7 mouse cellular contexts compared by ENCODE assay signal in the genomic region with DNA sequence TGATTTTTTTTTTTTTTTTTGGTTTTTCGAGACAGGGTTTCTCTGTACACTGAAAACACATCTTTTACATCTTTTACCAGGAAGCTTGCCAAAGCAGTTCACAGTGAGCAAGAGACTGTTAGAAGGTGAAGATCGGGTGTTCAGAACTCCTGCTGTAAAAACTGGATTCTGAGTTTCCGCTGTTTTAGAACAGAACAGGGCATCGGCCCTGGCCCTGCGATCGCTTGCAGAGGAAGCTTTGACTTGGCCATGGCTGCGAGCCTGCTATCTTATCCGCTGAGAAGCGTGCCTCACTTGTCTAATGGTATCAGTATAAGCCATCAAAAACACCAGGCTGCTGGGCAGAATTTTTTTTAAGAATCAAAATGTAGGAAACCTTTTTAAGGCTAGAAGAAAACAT. TPM values are rescaled to one million over a fixed set of nuclear protein-coding genes. Genes with fewer than 3 reads are reported as not detected.
DNase-seq lines count a peak whose midpoint lies in the region; ATAC-seq lines count a peak whose summit lies in the region.

No protein-coding gene starts in this region.

- DNase-seq in ovary, postnatal 36 days (ENCODE audit: low spot score): peak; percentile 26
- DNase-seq in ovary, postnatal 10 days (ENCODE audit: low spot score): no peak
- DNase-seq in c-Kit-positive CD71-negative TER-119-negative erythroid progenitor cells, embryonic 14.5 days (ENCODE audit: low read depth): peak; percentile 13

- peak overlapping the region; percentile 84 for H3K4me2 ChIP-seq in heart, embryonic 15.5 days
- H3K4me2 ChIP-seq in liver, embryonic 15.5 days: peak overlapping the region; percentile 89
- H3K4me2 ChIP-seq in stomach, embryonic 16.5 days (ENCODE audit: low read depth, low read length): peak overlapping the region; percentile 79

- H3K9me3 ChIP-seq in heart, embryonic 15.5 days (replicated peaks): no peaks in the 10 kb centered on the region
- no peaks in the 10 kb centered on the region for H3K9me3 ChIP-seq in liver, embryonic 15.5 days (replicated peaks)
- no peaks in the 10 kb centered on the region for H3K9me3 ChIP-seq in stomach, embryonic 16.5 days (replicated peaks; ENCODE audit: control insufficient read depth, low read length)

- H3K4me1 ChIP-seq in heart, embryonic 15.5 days (replicated peaks): peaks cover 49% of the 10 kb centered on the region
- peaks cover 71% of the 10 kb centered on the region for H3K4me1 ChIP-seq in liver, embryonic 15.5 days (replicated peaks)
- H3K4me1 ChIP-seq in stomach, embryonic 16.5 days (ENCODE audit: control insufficient read depth, insufficient read depth, low read length): peaks cover 51% of the 10 kb centered on the region

- H3K27ac ChIP-seq in heart, embryonic 15.5 days: peak overlapping the region; percentile 100
- peak overlapping the region; percentile 100 for H3K27ac ChIP-seq in liver, embryonic 15.5 days (replicated peaks)
- peak overlapping the region; percentile 99 for H3K27ac ChIP-seq in stomach, embryonic 16.5 days (ENCODE audit: low read length)

- peaks cover 11% of the 10 kb centered on the region; the same call in 1 of the 2 replicates for H3K36me3 ChIP-seq in heart, embryonic 15.5 days
- H3K36me3 ChIP-seq in liver, embryonic 15.5 days (replicated peaks): peaks cover 71% of the 10 kb centered on the region
- H3K36me3 ChIP-seq in stomach, embryonic 16.5 days (ENCODE audit: control insufficient read depth, insufficient read depth, low read length): no peaks in the 10 kb centered on the region

- 22% methylated on average over 9 of the region's 9 CpGs for WGBS in heart, embryonic 15.5 days
- WGBS in liver, embryonic 15.5 days (ENCODE audit: insufficient replicate concordance): 10% methylated on average over 9 of the region's 9 CpGs
- WGBS in stomach, embryonic 16.5 days: 51% methylated on average over 9 of the region's 9 CpGs

- H3K27me3 ChIP-seq in heart, embryonic 15.5 days: no peaks in the 10 kb centered on the region
- H3K27me3 ChIP-seq in liver, embryonic 15.5 days: no peaks in the 10 kb centered on the region
- H3K27me3 ChIP-seq in stomach, embryonic 16.5 days (ENCODE audit: control insufficient read depth, insufficient read depth, low read length): no peaks in the 10 kb centered on the region

- H3K9ac ChIP-seq in heart, embryonic 15.5 days: peak overlapping the region; percentile 79
- peak overlapping the region; percentile 84 for H3K9ac ChIP-seq in liver, embryonic 15.5 days
- H3K9ac ChIP-seq in stomach, embryonic 16.5 days (ENCODE audit: low read length): no peak overlapping the region

- H3K4me3 ChIP-seq in heart, embryonic 15.5 days: peak overlapping the region; percentile 94
- peak overlapping the region; percentile 86 for H3K4me3 ChIP-seq in liver, embryonic 15.5 days (replicated peaks)
- peak overlapping the region; percentile 84 for H3K4me3 ChIP-seq in stomach, embryonic 16.5 days (replicated peaks; ENCODE audit: low read length)

- no peak for ATAC-seq in heart, embryonic 15.5 days (replicated peaks; ENCODE audit: insufficient number of reproducible peaks, insufficient read depth, low FRiP score, low read depth)
- ATAC-seq in liver, embryonic 15.5 days (ENCODE audit: insufficient read depth): peak; percentile 20; the same call in 1 of the 2 replicates
- ATAC-seq in stomach, embryonic 16.5 days (ENCODE audit: insufficient read depth, low FRiP score): no peak
- no peak for ATAC-seq in inflammation-experienced regulatory T-cells, adult 6 months

RNA-seq across cellular contexts. Expression of a gene that starts 1.2 kb away (rescaled TPM):
- polyA plus RNA-seq in heart, embryonic 15.5 days (2015; fragmentation: Nextera tagmentation; extraction: Ambion mirVana): 217 and 232 TPM in 2 replicates
- 231 and 236 TPM in 2 replicates for polyA plus RNA-seq in liver, embryonic 15.5 days (2015; fragmentation: Nextera tagmentation; extraction: Ambion mirVana)
- polyA plus RNA-seq in stomach, embryonic 16.5 days (2015; fragmentation: Nextera tagmentation; extraction: Ambion mirVana): 122 and 134 TPM in 2 replicates
- polyA plus RNA-seq in inflammation-experienced regulatory T-cells, adult 6 months (2017; shearing (Covaris generic)): 10 to 100 TPM; 50.8 to 59.8 (median 57.7) TPM

RNA-seq across cellular contexts. Expression of a gene that starts 11.2 kb away (rescaled TPM):
- not detected in 2 replicates for polyA plus RNA-seq in heart, embryonic 15.5 days (2015; fragmentation: Nextera tagmentation; extraction: Ambion mirVana)
- not detected in 2 replicates for polyA plus RNA-seq in liver, embryonic 15.5 days (2015; fragmentation: Nextera tagmentation; extraction: Ambion mirVana)
- not detected in 2 replicates for polyA plus RNA-seq in stomach, embryonic 16.5 days (2015; fragmentation: Nextera tagmentation; extraction: Ambion mirVana)
- polyA plus RNA-seq in inflammation-experienced regulatory T-cells, adult 6 months (2017; shearing (Covaris generic)): not detected

RNA-seq across cellular contexts. Expression of a gene that starts 24.3 kb away (rescaled TPM):
- 0.04 TPM in 1 of 2 replicates, not detected in the other for polyA plus RNA-seq in heart, embryonic 15.5 days (2015; fragmentation: Nextera tagmentation; extraction: Ambion mirVana)
- not detected in 2 replicates for polyA plus RNA-seq in liver, embryonic 15.5 days (2015; fragmentation: Nextera tagmentation; extraction: Ambion mirVana)
- 0.10 TPM in 1 of 2 replicates, not detected in the other for polyA plus RNA-seq in stomach, embryonic 16.5 days (2015; fragmentation: Nextera tagmentation; extraction: Ambion mirVana)
- polyA plus RNA-seq in inflammation-experienced regulatory T-cells, adult 6 months (2017; shearing (Covaris generic)): not detected

RNA-seq across cellular contexts. Expression of a gene that starts 39.3 kb away (rescaled TPM):
- not detected in 2 replicates for polyA plus RNA-seq in heart, embryonic 15.5 days (2015; fragmentation: Nextera tagmentation; extraction: Ambion mirVana)
- polyA plus RNA-seq in liver, embryonic 15.5 days (2015; fragmentation: Nextera tagmentation; extraction: Ambion mirVana): not detected in 2 replicates
- not detected in 2 replicates for polyA plus RNA-seq in stomach, embryonic 16.5 days (2015; fragmentation: Nextera tagmentation; extraction: Ambion mirVana)
- not detected for polyA plus RNA-seq in inflammation-experienced regulatory T-cells, adult 6 months (2017; shearing (Covaris generic))

RNA-seq across cellular contexts. Expression of a gene that starts 52.1 kb away (rescaled TPM):
- polyA plus RNA-seq in heart, embryonic 15.5 days (2015; fragmentation: Nextera tagmentation; extraction: Ambion mirVana): 34.4 and 36.0 TPM in 2 replicates
- polyA plus RNA-seq in liver, embryonic 15.5 days (2015; fragmentation: Nextera tagmentation; extraction: Ambion mirVana): 57.2 and 60.4 TPM in 2 replicates
- polyA plus RNA-seq in stomach, embryonic 16.5 days (2015; fragmentation: Nextera tagmentation; extraction: Ambion mirVana): 52.4 and 52.9 TPM in 2 replicates
- polyA plus RNA-seq in inflammation-experienced regulatory T-cells, adult 6 months (2017; shearing (Covaris generic)): 10 to 100 TPM; 67.6 to 73.9 (median 72.7) TPM
